In the genomic region with DNA sequence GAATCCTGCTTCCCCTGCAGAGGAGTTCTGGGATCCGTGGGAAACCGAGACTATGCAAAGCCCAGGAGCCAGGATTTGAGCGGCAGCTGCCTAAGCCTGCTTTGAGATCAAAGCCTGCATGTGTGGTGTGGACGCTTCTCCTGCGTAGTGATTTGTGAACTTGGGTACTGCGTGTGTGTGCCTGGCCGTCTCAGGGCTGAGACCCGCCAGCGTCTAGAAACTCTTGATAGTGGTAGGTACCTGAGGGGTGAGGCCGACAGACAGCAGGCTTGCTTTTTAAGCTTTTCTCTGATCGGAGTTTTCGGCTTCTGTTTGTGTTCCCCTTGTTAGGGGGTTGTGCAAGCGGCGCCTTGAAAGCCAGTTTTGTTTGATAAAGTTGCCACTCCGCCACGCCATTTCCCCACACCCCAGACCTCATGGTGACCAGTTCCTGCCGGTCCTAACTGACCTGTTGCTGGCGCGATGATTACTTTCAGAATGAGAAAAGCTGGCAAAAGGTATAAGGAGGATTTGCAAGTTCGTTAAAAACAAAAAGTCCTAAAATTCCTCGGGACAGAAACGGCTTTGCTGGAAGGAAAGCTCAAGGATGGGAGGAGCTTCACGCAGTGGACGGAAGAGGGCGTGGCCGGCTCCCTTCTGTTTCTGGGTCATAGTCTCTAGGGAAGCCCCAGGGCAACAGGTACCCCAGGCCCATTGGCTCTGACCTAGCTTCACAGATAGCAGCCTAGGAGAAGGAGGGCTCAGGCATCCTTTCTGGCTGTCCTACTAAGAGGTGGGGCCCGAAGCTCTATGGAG, we compare ENCODE assay signal across 8 mouse cellular contexts. TPM values are rescaled to one million over a fixed set of nuclear protein-coding genes. Genes with fewer than 3 reads are reported as not detected.
DNase-seq lines count a peak whose midpoint lies in the region; ATAC-seq lines count a peak whose summit lies in the region.

No protein-coding gene starts in this region.

- peak overlapping the region; percentile 87 for H3K4me2 ChIP-seq in forebrain, embryonic 14.5 days (ENCODE audit: low read length)
- peak overlapping the region; percentile 67 for H3K4me2 ChIP-seq in hindbrain, embryonic 15.5 days
- H3K4me2 ChIP-seq in liver, embryonic 12.5 days, result peak overlapping the region; percentile 94

- H3K36me3 ChIP-seq in forebrain, embryonic 14.5 days (ENCODE audit: control insufficient read depth, insufficient read depth, low read length), result no peaks in the 10 kb centered on the region
- H3K36me3 ChIP-seq in hindbrain, embryonic 15.5 days, result no peaks in the 10 kb centered on the region
- no peaks in the 10 kb centered on the region for H3K36me3 ChIP-seq in liver, embryonic 12.5 days

- 2% methylated on average over 27 of the region's 27 CpGs for WGBS in forebrain, embryonic 14.5 days
- WGBS in hindbrain, embryonic 15.5 days, result 2% methylated on average over 27 of the region's 27 CpGs
- 1% methylated on average over 27 of the region's 27 CpGs for WGBS in liver, embryonic 12.5 days (ENCODE audit: insufficient replicate concordance)

- 0 out of 2 replicates have a peak, but pooled peaks have one; percentile 18 for ATAC-seq in forebrain, embryonic 14.5 days
- 0 out of 2 replicates have a peak, but pooled peaks have one; percentile 23 for ATAC-seq in hindbrain, embryonic 15.5 days (ENCODE audit: low FRiP score, low read depth)
- ATAC-seq in liver, embryonic 12.5 days, result peak; percentile 25; the same call in 1 of the 2 replicates

- no peak overlapping the region for H3K27ac ChIP-seq in forebrain, embryonic 14.5 days (ENCODE audit: low read depth, low read length)
- no peak overlapping the region for H3K27ac ChIP-seq in hindbrain, embryonic 15.5 days (replicated peaks)
- peak overlapping the region; percentile 95 for H3K27ac ChIP-seq in liver, embryonic 12.5 days

- no peaks in the 10 kb centered on the region for H3K9me3 ChIP-seq in forebrain, embryonic 14.5 days (replicated peaks; ENCODE audit: control insufficient read depth, low read length)
- no peaks in the 10 kb centered on the region for H3K9me3 ChIP-seq in hindbrain, embryonic 15.5 days
- no peaks in the 10 kb centered on the region for H3K9me3 ChIP-seq in liver, embryonic 12.5 days (replicated peaks)

- peak overlapping the region; percentile 56 for H3K9ac ChIP-seq in forebrain, embryonic 14.5 days (ENCODE audit: low read length)
- peak overlapping the region; percentile 18 for H3K9ac ChIP-seq in hindbrain, embryonic 15.5 days
- peak overlapping the region; percentile 87 for H3K9ac ChIP-seq in liver, embryonic 12.5 days

- DNase-seq in CD4-positive helper T cell, adult 2 months (ENCODE audit: low read depth, low spot score), result peak; percentile 59
- peak; percentile 67 for DNase-seq in adrenal gland, adult 8-10 months
- peak; percentile 46 for DNase-seq in forebrain, embryonic 14.5 days (ENCODE audit: low spot score)
- DNase-seq in natural killer cell, adult 2 months (ENCODE audit: low spot score in 2 of 2), result peak; percentile 27 to 43
- DNase-seq in thymus, postnatal 36 days, result peak; percentile 58 to 65
- no peak for DNase-seq in left cerebral cortex, adult 18-20 months (ENCODE audit: low spot score in 2 of 2)

- H3K27me3 ChIP-seq in forebrain, embryonic 14.5 days (replicated peaks; ENCODE audit: control insufficient read depth, insufficient read depth, low read length), result no peaks in the 10 kb centered on the region
- peaks cover 23% of the 10 kb centered on the region for H3K27me3 ChIP-seq in hindbrain, embryonic 15.5 days
- no peaks in the 10 kb centered on the region for H3K27me3 ChIP-seq in liver, embryonic 12.5 days (replicated peaks)

- peaks cover 12% of the 10 kb centered on the region for H3K4me1 ChIP-seq in forebrain, embryonic 14.5 days (ENCODE audit: control insufficient read depth, insufficient read depth, low read length)
- H3K4me1 ChIP-seq in hindbrain, embryonic 15.5 days (replicated peaks), result peaks cover 19% of the 10 kb centered on the region
- H3K4me1 ChIP-seq in liver, embryonic 12.5 days, result peaks cover 77% of the 10 kb centered on the region

- peak overlapping the region; percentile 31 for H3K4me3 ChIP-seq in forebrain, embryonic 14.5 days (ENCODE audit: low read depth, low read length)
- H3K4me3 ChIP-seq in hindbrain, embryonic 15.5 days, result peak overlapping the region; percentile 35
- peak overlapping the region; percentile 78 for H3K4me3 ChIP-seq in liver, embryonic 12.5 days

RNA-seq across cellular contexts. Expression of a gene that starts 0.5 kb away (rescaled TPM):
- total RNA-seq in adrenal gland, adult 8-10 months (2022), result 10 to 100 TPM; 38.4 to 51.7 (median 43.9) TPM
- polyA plus RNA-seq in forebrain, embryonic 14.5 days (2014; fragmentation: Nextera tagmentation; extraction: Ambion mirVana), result 38.1 and 40.1 TPM in 2 replicates
- polyA plus RNA-seq in hindbrain, embryonic 15.5 days (2015; fragmentation: Nextera tagmentation; extraction: Ambion mirVana), result 30.8 and 33.1 TPM in 2 replicates
- 27.1 and 28.1 TPM in 2 replicates for polyA plus RNA-seq in liver, embryonic 12.5 days (2016; fragmentation: Nextera tagmentation; extraction: Ambion mirVana)
- total RNA-seq in left cerebral cortex, adult 18-20 months (2021), result 10 to 100 TPM; 17.9 to 26.0 TPM

RNA-seq across cellular contexts. Expression of a gene that starts 0.7 kb away (rescaled TPM):
- total RNA-seq in adrenal gland, adult 8-10 months (2022), result 100 to 1,000 TPM; 480 to 546 (median 516) TPM
- polyA plus RNA-seq in forebrain, embryonic 14.5 days (2014; fragmentation: Nextera tagmentation; extraction: Ambion mirVana), result 13.2 and 18.4 TPM in 2 replicates
- 11.7 and 14.2 TPM in 2 replicates for polyA plus RNA-seq in hindbrain, embryonic 15.5 days (2015; fragmentation: Nextera tagmentation; extraction: Ambion mirVana)
- 186 and 192 TPM in 2 replicates for polyA plus RNA-seq in liver, embryonic 12.5 days (2016; fragmentation: Nextera tagmentation; extraction: Ambion mirVana)
- total RNA-seq in left cerebral cortex, adult 18-20 months (2021), result 10 to 100 TPM in 1 of 2 experiments, 1 to 10 TPM in 1; 7.9 to 10.6 TPM

RNA-seq across cellular contexts. Expression of a gene that starts 30.9 kb away (rescaled TPM):
- total RNA-seq in adrenal gland, adult 8-10 months (2022), result 10 to 100 TPM; 38.9 to 46.7 (median 42.5) TPM
- polyA plus RNA-seq in forebrain, embryonic 14.5 days (2014; fragmentation: Nextera tagmentation; extraction: Ambion mirVana), result 40.5 and 43.0 TPM in 2 replicates
- 45.3 and 46.3 TPM in 2 replicates for polyA plus RNA-seq in hindbrain, embryonic 15.5 days (2015; fragmentation: Nextera tagmentation; extraction: Ambion mirVana)
- 62.7 and 64.0 TPM in 2 replicates for polyA plus RNA-seq in liver, embryonic 12.5 days (2016; fragmentation: Nextera tagmentation; extraction: Ambion mirVana)
- total RNA-seq in left cerebral cortex, adult 18-20 months (2021), result 10 to 100 TPM; 11.2 to 12.4 TPM

RNA-seq across cellular contexts. Expression of a gene that starts 37.4 kb away (rescaled TPM):
- 1 to 10 TPM; 3.1 to 8.1 (median 5.4) TPM for total RNA-seq in adrenal gland, adult 8-10 months (2022)
- 0.89 and 2.2 TPM in 2 replicates for polyA plus RNA-seq in forebrain, embryonic 14.5 days (2014; fragmentation: Nextera tagmentation; extraction: Ambion mirVana)
- polyA plus RNA-seq in hindbrain, embryonic 15.5 days (2015; fragmentation: Nextera tagmentation; extraction: Ambion mirVana), result 0.72 and 1.3 TPM in 2 replicates
- polyA plus RNA-seq in liver, embryonic 12.5 days (2016; fragmentation: Nextera tagmentation; extraction: Ambion mirVana), result 2.2 and 2.7 TPM in 2 replicates
- total RNA-seq in left cerebral cortex, adult 18-20 months (2021), result not detected

RNA-seq across cellular contexts. Expression of a gene that starts 53.4 kb away (rescaled TPM):
- total RNA-seq in adrenal gland, adult 8-10 months (2022), result 10 to 100 TPM in 2 of 4 experiments, 1 to 10 TPM in 2; 9.8 to 16.5 (median 13.1) TPM
- polyA plus RNA-seq in forebrain, embryonic 14.5 days (2014; fragmentation: Nextera tagmentation; extraction: Ambion mirVana), result 35.5 and 45.3 TPM in 2 replicates
- polyA plus RNA-seq in hindbrain, embryonic 15.5 days (2015; fragmentation: Nextera tagmentation; extraction: Ambion mirVana), result 108 and 122 TPM in 2 replicates
- polyA plus RNA-seq in liver, embryonic 12.5 days (2016; fragmentation: Nextera tagmentation; extraction: Ambion mirVana), result 9.6 and 10.0 TPM in 2 replicates
- 10 to 100 TPM; 53.3 to 53.9 TPM for total RNA-seq in left cerebral cortex, adult 18-20 months (2021)

Comparison
In these comparisons a context has a peak if more than half of its experiments do, and no peak if none do; other contexts are left out.
1. DNase-seq: peak in CD4-positive helper T cell, adult 2 months (single experiment), adrenal gland, adult 8-10 months (single experiment), forebrain, embryonic 14.5 days (single experiment), natural killer cell, adult 2 months (2 of 2) and thymus, postnatal 36 days (2 of 2); none in left cerebral cortex, adult 18-20 months (0 of 2).
2. H3K9ac ChIP-seq: peak in every context shown above with its lines; median percentile 87 in liver, embryonic 12.5 days; 56 in forebrain, embryonic 14.5 days; 18 in hindbrain, embryonic 15.5 days.
3. Peak in every context shown above with its lines, with median percentiles within 50 percentile points of each other: ATAC-seq, H3K4me2 ChIP-seq and H3K4me3 ChIP-seq.